Mouse (Mus musculus) heart, adult 8-10 months (tissue): ENCODE results near the gene Gm20388. TPM values are rescaled to one million over a fixed set of nuclear protein-coding genes. Genes with fewer than 3 reads are reported as not detected.

ENCODE experiments used
- DNase-seq: peaks from one replicate; pipeline ENCODE4 v3.0.0; 2022; ENCODE audit warnings: low spot score
- total RNA-seq, 4 experiments: library from RNA; stranded (reverse); gene quantifications; 2 replicates each; pipeline ENCODE4 v1.2.4; 2022

Gm20388 gene
- total RNA-seq, 4 experiments from 2014 or later = 4.2 to 6.7 TPM; not detected in 2

GRCm38 (mm10) chr8:121214975-121215374 is 1304.3 kb downstream of the Gm20388 start:
- no peak for DNase-seq

DNA sequence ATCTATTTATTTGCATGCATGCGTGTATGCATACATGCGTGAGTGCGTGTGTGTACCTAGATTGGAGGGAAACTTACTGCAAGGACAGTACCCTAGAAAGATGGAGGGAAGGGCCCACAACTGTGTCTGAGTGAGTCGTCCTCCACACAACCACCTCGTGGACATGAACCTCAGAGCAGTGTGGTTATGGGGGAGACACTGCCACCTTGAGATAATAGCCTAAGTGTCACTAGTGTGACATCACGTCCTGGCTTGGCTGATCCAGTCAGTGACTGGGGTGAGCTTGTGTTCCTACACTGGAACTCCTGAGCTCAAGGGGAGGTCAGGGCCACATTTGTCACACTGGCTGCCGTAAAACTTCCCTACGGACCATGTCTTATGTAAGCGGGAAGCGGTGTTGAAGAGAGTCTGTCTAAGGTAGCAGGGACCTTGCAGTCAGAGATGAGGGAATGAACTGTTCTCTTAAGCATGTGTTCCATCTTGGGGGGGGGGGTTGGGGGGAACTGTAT is 1305.9 kb downstream of the Gm20388 start:
- DNase-seq = no peak

GRCm38 (mm10) chr8:121218486-121218885 is 1307.8 kb downstream of the Gm20388 start:
- no peak for DNase-seq

DNA sequence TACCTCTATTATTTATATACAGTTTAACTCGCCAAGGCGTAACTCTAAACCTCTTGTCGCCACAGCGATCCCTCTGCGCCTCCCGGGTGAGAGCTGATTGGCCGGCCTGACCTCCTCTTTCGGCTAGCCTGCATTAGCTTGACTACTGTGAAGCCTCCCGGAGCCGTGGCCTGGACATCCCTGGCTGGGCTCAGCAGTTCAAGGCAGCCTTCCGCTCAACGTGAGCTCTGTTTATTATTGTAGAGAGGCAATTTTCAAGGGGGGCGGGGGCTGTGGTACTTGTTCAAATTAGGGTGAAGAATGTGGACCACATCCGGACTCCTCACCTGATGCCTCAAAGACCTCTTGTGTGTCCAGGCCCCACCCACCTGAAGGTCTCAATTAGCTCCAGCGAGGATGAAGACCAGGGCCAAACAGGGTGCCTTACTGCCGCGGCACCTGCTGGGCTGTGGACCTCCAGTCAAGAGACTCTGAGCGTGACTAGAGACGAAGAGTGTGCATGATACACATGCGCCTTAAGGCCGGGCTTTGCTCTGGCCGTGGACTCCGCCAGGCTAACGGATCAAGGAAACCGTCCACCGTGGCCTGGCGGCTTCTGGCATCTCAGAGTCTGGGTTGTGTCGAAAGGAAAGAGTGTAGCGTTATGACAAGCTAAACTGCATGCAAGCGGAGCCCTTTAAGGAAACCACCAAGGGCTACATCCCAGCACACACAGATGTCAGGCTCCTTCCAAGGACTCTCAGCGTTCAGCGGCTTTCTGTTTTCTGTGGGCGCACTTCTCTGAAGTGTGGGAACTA is 1309.7 kb downstream of the Gm20388 start:
- no peak for DNase-seq

GRCm38 (mm10) chr8:121224709-121225108 is 1314.1 kb downstream of the Gm20388 start:
- no peak for DNase-seq

DNA sequence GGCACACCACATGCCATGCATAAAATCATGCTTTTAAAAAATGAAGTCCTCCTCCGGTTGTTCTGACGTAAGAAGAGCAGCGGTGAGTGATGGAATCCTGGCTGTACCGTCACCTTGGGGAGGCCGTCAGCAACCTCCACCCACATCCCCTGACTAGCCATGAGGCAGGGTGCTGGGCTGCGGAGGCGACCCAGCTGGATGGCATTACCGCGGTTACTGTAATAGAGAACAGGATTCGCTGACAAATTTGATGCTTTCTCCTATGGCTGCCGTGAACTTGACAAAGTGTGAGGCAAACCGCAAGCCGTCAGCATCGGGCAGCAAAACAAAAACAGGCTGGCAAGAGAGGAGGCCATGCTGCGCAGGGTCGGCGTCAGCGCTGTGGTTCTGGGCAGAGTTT is 1317.1 kb downstream of the Gm20388 start:
- no peak for DNase-seq

DNA sequence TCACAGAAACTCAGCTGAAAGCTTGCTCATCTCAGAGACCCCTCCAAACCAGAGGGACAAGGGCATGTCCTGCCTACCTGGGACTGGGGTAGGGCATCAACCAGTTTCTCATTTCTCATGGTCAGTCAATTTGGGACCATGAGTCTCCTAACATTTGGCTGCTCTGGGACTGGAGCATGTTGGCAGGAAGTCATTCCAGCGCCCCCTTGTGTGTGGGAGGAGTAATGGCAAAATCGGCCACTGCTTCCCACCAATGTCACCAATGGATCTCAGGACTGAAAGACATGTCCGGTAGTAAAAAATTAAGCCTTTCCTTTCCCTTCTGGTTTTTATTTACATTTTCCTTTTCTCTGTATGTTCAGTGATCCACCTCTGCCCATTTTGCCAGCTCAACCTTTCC is 1318.3 kb downstream of the Gm20388 start:
- DNase-seq = no peak

DNA sequence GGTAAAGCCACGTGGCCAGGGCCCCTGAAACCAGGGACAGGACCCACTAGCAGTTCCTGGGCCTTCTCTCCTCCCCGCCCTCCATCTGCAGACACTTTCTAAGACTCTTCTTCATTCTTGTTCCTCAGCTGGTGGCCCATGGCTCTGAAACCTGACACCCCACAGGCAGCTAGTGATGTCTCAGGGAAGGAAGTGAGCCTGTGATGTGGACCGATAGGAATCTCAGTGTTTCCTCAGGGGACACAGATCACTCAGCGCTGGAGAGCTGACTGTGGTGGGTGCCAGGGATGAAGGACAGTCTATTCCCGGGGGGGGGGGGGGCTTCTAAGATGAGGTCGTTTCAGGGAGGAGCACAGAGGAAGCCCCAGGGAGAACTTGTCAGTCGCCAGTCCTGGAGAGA is 1318.9 kb downstream of the Gm20388 start:
- DNase-seq = no peak

GRCm38 (mm10) chr8:121233196-121233595 is 1322.6 kb downstream of the Gm20388 start:
- no peak for DNase-seq

GRCm38 (mm10) chr8:121234915-121235314 is 1324.3 kb downstream of the Gm20388 start:
- DNase-seq = no peak

DNA sequence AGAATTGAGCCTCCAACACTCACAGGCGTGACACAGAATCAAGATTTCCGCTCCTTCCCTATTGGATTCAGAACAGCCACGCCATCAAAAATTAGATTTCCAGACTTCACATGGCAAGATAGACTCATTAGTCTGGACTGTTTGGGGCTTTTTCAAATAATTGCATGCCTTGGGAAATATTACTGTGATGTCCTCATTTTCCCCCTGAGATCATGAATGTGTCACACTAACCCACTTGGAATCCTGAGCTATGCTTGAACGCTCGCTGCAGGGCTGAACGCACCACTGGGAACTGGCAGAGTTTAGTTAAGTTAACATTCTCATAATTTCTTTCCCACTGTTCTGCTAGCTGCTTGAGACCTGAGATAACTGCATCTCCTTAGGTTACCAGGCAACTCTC is 1329.0 kb downstream of the Gm20388 start:
- DNase-seq = peak; percentile 10

GRCm38 (mm10) chr8:121241761-121242552 is 1331.3 kb downstream of the Gm20388 start:
- peak; percentile 36 for DNase-seq

GRCm38 (mm10) chr8:121242671-121243070 is 1332.0 kb downstream of the Gm20388 start:
- no peak for DNase-seq

GRCm38 (mm10) chr8:121248823-121249222 is 1338.2 kb downstream of the Gm20388 start:
- DNase-seq = peak; percentile 72

DNA sequence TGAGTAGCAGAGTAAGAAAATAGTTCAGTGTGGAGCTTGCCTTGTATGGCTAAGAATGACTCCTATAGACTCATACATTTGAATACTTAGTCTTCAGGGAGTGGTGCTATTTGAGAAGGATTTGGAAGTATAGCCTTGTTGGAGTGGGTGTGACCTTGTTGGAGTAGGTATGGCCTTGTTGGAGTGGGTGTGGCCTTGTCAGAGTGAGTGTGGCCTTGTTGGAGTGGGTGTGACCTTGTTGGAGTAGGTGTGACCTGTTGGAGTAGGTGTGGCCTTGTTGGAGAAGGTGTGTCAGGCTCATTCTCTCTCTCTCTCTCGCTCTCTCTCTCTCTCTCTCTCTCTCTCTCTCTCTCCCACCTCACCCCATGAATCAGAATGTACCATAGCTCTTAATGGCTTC is 1338.8 kb downstream of the Gm20388 start:
- no peak for DNase-seq

DNA sequence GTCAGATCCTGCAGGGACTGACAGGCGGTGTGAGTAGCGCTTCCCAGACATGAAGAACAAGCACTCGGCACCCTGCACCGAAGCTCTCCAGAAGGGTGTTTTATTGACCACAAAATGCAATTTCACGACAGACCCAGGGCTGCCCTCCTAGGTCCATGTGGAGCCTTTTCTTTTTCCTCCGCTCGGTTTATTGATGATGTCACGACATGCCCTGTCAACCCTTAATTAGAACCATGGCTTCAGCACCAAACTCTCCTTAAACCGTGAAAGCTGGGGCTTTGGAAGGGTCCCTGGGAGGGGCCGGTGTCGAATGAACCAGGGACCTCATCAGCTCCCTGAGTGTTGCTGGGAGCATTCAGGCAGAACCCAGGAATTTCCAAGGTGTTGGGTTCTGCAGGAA is 1340.4 kb downstream of the Gm20388 start:
- DNase-seq = no peak

DNA sequence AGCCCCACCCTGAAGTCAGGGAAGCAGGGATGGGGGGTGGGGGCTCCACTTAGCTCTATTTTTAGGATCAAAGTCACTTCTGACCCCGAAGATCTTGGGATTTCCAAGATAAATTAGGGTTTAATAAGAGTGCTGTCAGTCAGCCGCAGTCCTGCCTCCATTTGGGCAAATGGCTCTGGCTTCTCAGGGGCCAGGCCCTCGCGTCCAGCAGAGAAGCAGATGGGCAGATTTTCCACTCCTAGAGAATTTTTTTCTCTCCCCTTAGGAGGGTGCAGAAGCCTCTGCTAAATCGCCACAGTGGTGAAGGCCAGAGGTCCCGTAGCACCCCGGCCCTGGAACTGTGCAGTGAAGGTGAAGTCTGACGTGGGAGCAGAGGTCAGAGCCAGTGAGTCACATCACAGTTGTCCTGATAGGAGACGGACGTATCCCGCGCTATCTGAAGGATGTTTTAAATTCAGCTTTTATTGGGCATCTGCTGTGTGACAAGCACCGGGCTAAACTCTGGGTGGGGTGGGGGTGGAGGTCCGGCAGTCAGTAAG is 1345.2 kb downstream of the Gm20388 start:
- no peak for DNase-seq

GRCm38 (mm10) chr8:121258126-121258792 is 1347.6 kb downstream of the Gm20388 start:
- DNase-seq = no peak

DNA sequence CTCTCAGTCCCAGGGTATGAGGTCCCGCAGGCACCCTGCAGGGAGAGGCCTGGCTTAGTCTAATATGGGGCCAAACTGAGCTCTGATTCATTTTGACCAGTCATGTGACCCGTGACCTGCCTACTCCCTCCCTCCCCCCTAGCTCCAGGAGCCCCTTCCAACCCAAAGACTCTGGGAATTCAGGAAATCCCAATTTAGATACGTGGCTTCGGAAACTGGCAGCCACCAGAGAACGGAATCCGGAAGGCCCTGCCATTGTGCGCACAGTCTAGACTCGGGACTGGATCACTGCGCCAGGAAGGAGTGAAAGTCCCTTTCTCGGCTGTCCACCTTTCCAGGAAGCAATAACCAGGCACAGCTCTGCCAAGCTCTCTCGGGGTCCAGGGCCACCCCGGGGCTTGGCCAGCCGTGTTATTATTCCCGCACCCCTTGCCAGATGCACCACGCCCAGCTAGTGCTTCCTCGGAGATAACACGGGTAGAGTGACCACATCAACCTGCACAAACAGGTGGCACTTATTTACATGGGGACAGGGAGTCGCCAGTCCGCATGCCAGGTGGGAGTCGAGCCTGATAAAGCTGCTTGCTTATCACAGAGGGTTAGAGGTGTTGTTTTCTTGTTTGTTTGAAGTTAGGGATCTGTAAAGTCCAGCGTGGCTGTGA is 1352.2 kb downstream of the Gm20388 start:
- DNase-seq = peak; percentile 85

DNA sequence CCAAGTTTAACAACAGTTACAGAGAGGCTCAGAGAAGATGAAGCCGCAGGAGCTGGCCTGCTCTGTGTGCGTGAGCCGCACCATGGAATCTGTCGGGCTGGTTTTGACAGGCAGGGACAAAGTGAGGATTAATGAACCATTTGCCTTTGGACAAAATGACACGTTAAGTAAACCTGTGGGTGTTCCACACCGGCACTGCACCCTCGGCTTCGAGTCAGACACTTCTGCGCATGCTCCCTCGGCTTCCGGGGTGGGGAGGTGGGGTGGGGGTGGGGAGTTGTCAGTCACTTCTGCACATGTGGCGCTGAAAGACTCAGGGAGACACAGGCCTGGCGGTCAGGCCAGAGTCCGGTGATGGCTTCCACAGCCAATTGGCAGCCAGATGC is 1352.7 kb downstream of the Gm20388 start:
- DNase-seq = no peak

- DNase-seq = no peak
Measured at GRCm38 (mm10) chr8:121264260-121264659, 1353.6 kb downstream of the Gm20388 start.
